13 mouse cellular contexts compared by ENCODE assay signal in genomic region chr7:138184197-138184596, GRCm38 (mm10).
"Had no signal": no experiment of that assay in that cellular context is flagged by ENCODE, and none has a peak within 500 bp of the region (broad histone marks: within the 10 kb centered on the region; RNA-seq: fewer than 3 reads in every experiment).

No protein-coding gene starts in this region.

- DNase-seq: gastrocnemius, postnatal 14 days; gastrocnemius, postnatal 36 days; heart, adult 18-20 months; heart, postnatal 14 days; heart, postnatal 36 days; kidney, adult 11 months; kidney, adult 2 months; kidney, adult 9 months; kidney, postnatal 14 days; kidney, postnatal 36 days; layer of hippocampus, adult 9-11 months; layer of hippocampus, postnatal 36 days; left cerebral cortex, postnatal 4 days had no signal
